Mouse (Mus musculus): Measurements from ENCODE around the gene Prune2.

- TF ChIP-seq CTCF (IDR thresholded peaks at IDR 0.05; ENCODE audit: extremely low read depth, insufficient read depth, insufficient read length, insufficient replicate concordance) (no peak), POLR2A (IDR thresholded peaks at IDR 0.05; ENCODE audit: low read depth, low read length) (no peak)
Measured at GRCm38 (mm10) chr19:17241206-17241605, 285.3 kb downstream of the Prune2 start.

Data from spleen, adult 2 months (tissue).